In genomic region chr15:33758771-33759170, GRCm38 (mm10) we compare ENCODE assay signal across 21 mouse cellular contexts.
DNase-seq lines count a peak whose midpoint lies in the region; TF ChIP-seq lines count a peak whose summit lies in the region.
"Had no signal": no experiment of that assay in that cellular context is flagged by ENCODE, and none has a peak within 500 bp of the region (broad histone marks: within the 10 kb centered on the region; RNA-seq: fewer than 3 reads in every experiment).

No protein-coding gene starts in this region.

- intact Hi-C loops in gastrocnemius, adult 2 months (cut with DNase I), result no loop called here
- intact Hi-C loops in heart, postnatal 25 days (cut with DNase I), result no loop called here

- no peak overlapping the region for H3K4me3 ChIP-seq in gastrocnemius, adult 2 months
- H3K4me3 ChIP-seq: embryonic facial prominence, embryonic 13.5 days; embryonic facial prominence, embryonic 15.5 days; erythroblast, embryonic 14.5 days; forebrain, embryonic 10.5 days; forebrain, embryonic 12.5 days had no signal

- no peak overlapping the region; the same call in 1 of the 2 replicates for H3K27ac ChIP-seq in gastrocnemius, adult 2 months
- H3K27ac ChIP-seq: embryonic facial prominence, embryonic 13.5 days; embryonic facial prominence, embryonic 15.5 days; forebrain, embryonic 10.5 days; forebrain, embryonic 12.5 days had no signal

- peak; percentile 16 for DNase-seq in gastrocnemius, adult 2 months
- DNase-seq in gastrocnemius, postnatal 10 days, result no peak
- peak; percentile 7 to 12 for DNase-seq in heart, adult 18-20 months
- DNase-seq in heart, postnatal 25 days (ENCODE audit: low spot score), result no peak
- peak; percentile 48 for DNase-seq in adipocyte (ENCODE audit: low spot score)
- peak; percentile 66 for DNase-seq in skeletal muscle tissue, adult 2 months (ENCODE audit: low read depth, low spot score)
- DNase-seq in adrenal gland, postnatal 10 days, result no peak
- DNase-seq: adrenal gland, adult 8-10 months; adrenal gland, postnatal 25 days; cerebellum, adult 11 months; cerebellum, adult 18-20 months; cerebellum, adult 8-10 months; cerebellum, adult 9-11 months; cerebellum, postnatal 14 days; cerebellum, postnatal 36 days; embryo, embryonic 11 days had no signal

- no peak for TF ChIP-seq CTCF in gastrocnemius, adult 2 months (IDR thresholded peaks at IDR 0.05)

Comparison
In these comparisons a context has a peak if more than half of its experiments do, and no peak if none do; other contexts are left out.
1. DNase-seq: peak in gastrocnemius, adult 2 months (single experiment), heart, adult 18-20 months (2 of 2), adipocyte (single experiment) and skeletal muscle tissue, adult 2 months (single experiment); none in gastrocnemius, postnatal 10 days (single experiment), heart, postnatal 25 days (single experiment) and adrenal gland, postnatal 10 days (single experiment).